Mouse (Mus musculus): ENCODE measurements around the gene Pced1a. TPM values are rescaled to one million over a fixed set of nuclear protein-coding genes. Genes with fewer than 3 reads are reported as not detected.
"Not testable (repeated sequence)": the region's sequence is repeated elsewhere in the genome, so short reads cannot be mapped to it uniquely, and the experiment has no call there.

The Pced1a gene
- total RNA-seq, 4 experiments from 2014 or later = 3.7 to 6.2 (median 3.8) TPM

- no peak for DNase-seq (ENCODE audit: low spot score in 2 of 2)
Measured at GRCm38 (mm10) chr2:130390993-130391625, 33.4 kb downstream of the Pced1a start.

GRCm38 (mm10) chr2:130388796-130389195 lies 35.7 kb downstream of the Pced1a start:
- no peak for DNase-seq (ENCODE audit: low spot score in 2 of 2)

DNA sequence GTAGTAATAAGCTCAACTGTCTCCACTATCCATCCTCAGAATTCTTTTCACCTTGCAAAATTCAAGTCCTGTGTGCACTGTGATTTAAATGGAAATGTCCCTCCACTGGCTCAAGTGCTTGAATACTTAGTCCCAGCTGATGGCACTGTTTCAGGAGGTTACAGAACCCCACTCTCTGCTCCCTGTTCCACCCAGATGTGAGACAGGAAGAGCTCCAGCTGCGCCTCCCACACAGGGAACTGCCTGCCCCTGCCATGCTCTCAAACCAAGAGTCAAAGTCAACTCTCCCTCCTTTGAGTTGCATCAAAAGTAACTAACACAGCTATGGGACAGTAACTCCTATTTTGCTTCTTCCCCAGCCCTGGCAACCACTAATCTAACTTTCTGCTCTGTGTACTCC lies 38.3 kb downstream of the Pced1a start:
- no peak for DNase-seq (ENCODE audit: low spot score in 2 of 2)

GRCm38 (mm10) chr2:130383895-130384294 lies 40.6 kb downstream of the Pced1a start:
- no peak for DNase-seq (ENCODE audit: low spot score in 2 of 2)

- no peak for DNase-seq (ENCODE audit: low spot score in 2 of 2)
Measured at GRCm38 (mm10) chr2:130383205-130383604, 41.3 kb downstream of the Pced1a start.

DNA sequence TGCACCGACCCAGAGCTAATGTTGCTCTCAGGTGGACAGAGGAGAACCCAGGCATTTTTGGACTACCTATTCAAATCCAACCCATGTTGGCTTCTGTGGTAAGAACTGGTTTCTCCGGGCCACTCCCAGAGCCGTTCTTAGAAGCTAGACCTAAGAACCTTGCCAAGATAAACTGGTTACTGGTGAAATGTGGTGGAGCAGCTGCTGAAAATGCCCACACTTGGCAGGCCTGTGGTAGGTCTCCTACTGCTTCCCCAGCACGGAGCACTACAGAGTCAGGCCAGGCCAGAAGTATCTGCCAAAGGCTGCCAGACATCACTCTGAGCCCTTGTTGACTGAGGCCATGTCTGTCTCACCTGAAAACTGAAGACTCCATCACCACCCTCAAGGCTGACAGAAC lies 49.5 kb downstream of the Pced1a start:
- no peak for DNase-seq (ENCODE audit: low spot score in 2 of 2)

- DNase-seq (ENCODE audit: low spot score in 2 of 2) = not testable (repeated sequence)
Measured at GRCm38 (mm10) chr2:130373026-130373425, 51.5 kb downstream of the Pced1a start.

- no peak for DNase-seq (ENCODE audit: low spot score in 2 of 2)
Measured at GRCm38 (mm10) chr2:130367386-130367785, 57.1 kb downstream of the Pced1a start.

Other genes with a start within 250 kb of the Pced1a start
- 100 to 1,000 TPM; 130 to 142 (median 138) TPM for gene Snrpb, start 245.3 kb downstream of the Pced1a start, total RNA-seq (2022)
- gene Tmc2, start 229.5 kb downstream of the Pced1a start, total RNA-seq (2022) = not detected
- 10 to 100 TPM; 28.5 to 45.1 (median 31.8) TPM for gene Nop56, start 150.3 kb downstream of the Pced1a start, total RNA-seq (2022)
- 100 to 1,000 TPM; 364 to 434 (median 425) TPM for gene Idh3b, start 140.2 kb downstream of the Pced1a start, total RNA-seq (2022)
- under 1 TPM; 0.12 to 0.29 (median 0.20) TPM for gene Ebf4, start 129.5 kb downstream of the Pced1a start, total RNA-seq (2022)
- 1 to 10 TPM; 1.1 to 2.7 (median 2.4) TPM for gene Cpxm1, start 27.1 kb downstream of the Pced1a start, total RNA-seq (2022)
- not detected for gene Gm28372, start 19.5 kb downstream of the Pced1a start, total RNA-seq (2022)
- not detected for gene 1700020A23Rik, start 19.4 kb downstream of the Pced1a start, total RNA-seq (2022)
- gene Tmem239, start 18.2 kb downstream of the Pced1a start, total RNA-seq (2022) = not detected
- gene Vps16, start 362 bp downstream of the Pced1a start, total RNA-seq (2022) = 10 to 100 TPM; 13.2 to 20.5 (median 18.2) TPM
- 10 to 100 TPM; 12.2 to 18.8 (median 14.5) TPM for gene Ptpra, start 25.6 kb upstream of the Pced1a start, total RNA-seq (2022)
- 10 to 100 TPM; 43.7 to 47.6 (median 46.2) TPM for gene Mrps26, start 139.0 kb upstream of the Pced1a start, total RNA-seq (2022)
- not detected for gene Oxt, start 151.5 kb upstream of the Pced1a start, total RNA-seq (2022)
- not detected for gene Avp, start 157.9 kb upstream of the Pced1a start, total RNA-seq (2022)
- gene Fastkd5, start 205.3 kb upstream of the Pced1a start, total RNA-seq (2022) = 1 to 10 TPM; 5.1 to 7.7 (median 6.7) TPM
- 1 to 10 TPM; 4.7 to 6.0 (median 5.2) TPM for gene Ubox5, start 205.3 kb upstream of the Pced1a start, total RNA-seq (2022)
- gene Lzts3, start 218.1 kb upstream of the Pced1a start, total RNA-seq (2022) = 1 to 10 TPM; 1.8 to 3.0 (median 2.4) TPM
- 100 to 1,000 TPM; 120 to 153 (median 133) TPM for gene Ddrgk1, start 240.0 kb upstream of the Pced1a start, total RNA-seq (2022)
- 10 to 100 TPM; 12.0 to 14.5 (median 13.3) TPM for gene Itpa, start 242.9 kb upstream of the Pced1a start, total RNA-seq (2022)

Data from gastrocnemius, adult 8-10 months (tissue).